In genomic region chr11:61950632-61951031, GRCm38 (mm10) we compare ENCODE assay signal across 9 mouse cellular contexts. TPM values are rescaled to one million over a fixed set of nuclear protein-coding genes. Genes with fewer than 3 reads are reported as not detected.
DNase-seq lines count a peak whose midpoint lies in the region; ATAC-seq and TF ChIP-seq lines count a peak whose summit lies in the region.
"Had no signal": no experiment of that assay in that cellular context is flagged by ENCODE, and none has a peak within 500 bp of the region (broad histone marks: within the 10 kb centered on the region; RNA-seq: fewer than 3 reads in every experiment).

No protein-coding gene starts in this region.

- H3K4me3 ChIP-seq in C2C12 (ENCODE audit: insufficient read depth, poor library complexity, severe bottlenecking) = no peak overlapping the region
- no peak overlapping the region for H3K4me3 ChIP-seq in liver, embryonic 14.5 days (ENCODE audit: insufficient read depth in 1 of 2, low read depth in 2 of 2, low read length in 2 of 2)
- H3K4me3 ChIP-seq: megakaryocyte, embryonic 14.5 days had no signal

- H3K9ac ChIP-seq in liver, embryonic 14.5 days (replicated peaks) = no peak overlapping the region

- no peak overlapping the region for H3ac ChIP-seq in C2C12 (ENCODE audit: control insufficient read depth, insufficient read length, low read depth)

- H3K4me1 ChIP-seq in liver, embryonic 14.5 days (replicated peaks; ENCODE audit: control insufficient read depth in 2 of 2, insufficient read depth in 2 of 2, low read length in 1 of 2) = peaks cover 5 to 8% of the 10 kb centered on the region in 2 experiments

- H3K79me3 ChIP-seq in C2C12 (ENCODE audit: low read depth) = no peaks in the 10 kb centered on the region

- 12% methylated on average over 10 of the region's 10 CpGs for WGBS in liver, embryonic 14.5 days (ENCODE audit: insufficient replicate concordance)

- H3K36me3 ChIP-seq in C2C12 (ENCODE audit: control insufficient read depth, insufficient read depth) = no peaks in the 10 kb centered on the region
- H3K36me3 ChIP-seq in liver, embryonic 14.5 days (replicated peaks; ENCODE audit: control insufficient read depth, insufficient read depth, low read depth) = no peaks in the 10 kb centered on the region

- intact Hi-C loops in gastrocnemius, postnatal 14 days (cut with DNase I; ENCODE audit: low total_unique reads) = loop anchor here (5.0 kb wide), 1 partner anchor 87 kb away; no protein-coding TSS in a partner anchor

- no peak overlapping the region for H3K4me2 ChIP-seq in liver, embryonic 14.5 days (ENCODE audit: low read depth)

- H3K9me3 ChIP-seq in liver, embryonic 14.5 days (ENCODE audit: control insufficient read depth, low read length) = no peaks in the 10 kb centered on the region
- H3K9me3 ChIP-seq: megakaryocyte, embryonic 14.5 days had no signal

- peak; percentile 93 for DNase-seq in NIH3T3 (ENCODE audit: low read depth)
- DNase-seq in cerebellum, adult 9-11 months = peak; percentile 82
- peak; percentile 74 for DNase-seq in gastrocnemius, postnatal 14 days
- DNase-seq in kidney, postnatal 36 days = peak; percentile 80 to 94
- peak in 2 of 3 experiments; percentile 62 to 66 for DNase-seq in liver, embryonic 14.5 days (ENCODE audit: low read depth in 3 of 3, low spot score in 3 of 3)
- DNase-seq in right cerebral cortex, adult 2 months (ENCODE audit: low spot score in 2 of 2) = peak; percentile 91 to 92
- DNase-seq in urinary bladder, postnatal 14 days (ENCODE audit: low spot score) = peak; percentile 87

- peak; percentile 93 for TF ChIP-seq CTCF in C2C12 (IDR thresholded peaks at IDR 0.05; ENCODE audit: control insufficient read depth, insufficient read depth, insufficient read length)
- peak; percentile 98 for TF ChIP-seq CTCF in liver, embryonic 14.5 days (IDR thresholded peaks at IDR 0.05; ENCODE audit: low read depth)

- peak; percentile 47; the same call in 1 of the 2 replicates for ATAC-seq in liver, embryonic 14.5 days (ENCODE audit: insufficient read depth)

- TF ChIP-seq EP300 in liver, embryonic 14.5 days (IDR thresholded peaks at IDR 0.05; ENCODE audit: low read depth) = no peak

- no peak overlapping the region for H3K27ac ChIP-seq in liver, embryonic 14.5 days

- H3K27me3 ChIP-seq in C2C12 (ENCODE audit: control insufficient read depth, insufficient read depth, insufficient read length) = no peaks in the 10 kb centered on the region
- no peaks in the 10 kb centered on the region for H3K27me3 ChIP-seq in liver, embryonic 14.5 days (ENCODE audit: control insufficient read depth, insufficient read depth, low read length)

- no peaks in the 10 kb centered on the region for H3K79me2 ChIP-seq in C2C12 (ENCODE audit: control insufficient read depth, insufficient read depth)

TF ChIP-seq in C2C12, 6 proteins besides CTCF, POLR2A, EP300 and RAD21:
- TF ChIP-seq MAX (IDR thresholded peaks at IDR 0.05) (peak; percentile 49), MYOD1 (IDR thresholded peaks at IDR 0.05; ENCODE audit: control insufficient read depth, insufficient read length, low read depth) (no peak), FOSL1 (IDR thresholded peaks at IDR 0.05; ENCODE audit: insufficient read depth, low read length, poor library complexity, severe bottlenecking) (peak; percentile 69), USF1 (IDR thresholded peaks at IDR 0.05; ENCODE audit: low read depth) (no peak), CEBPB (IDR thresholded peaks at IDR 0.05; ENCODE audit: low read depth) (peak; percentile 61), MYOG (IDR thresholded peaks at IDR 0.05; ENCODE audit: control insufficient read depth, extremely low read depth, insufficient read length) (no peak)

RNA-seq across cellular contexts. Expression of gene Specc1, which starts 5.9 kb away (rescaled TPM):
- 59.2 TPM for polyA plus RNA-seq in C2C12 (2012; fragmentation: generic; extraction: Trizol)
- 1 to 10 TPM; 5.0 to 5.4 TPM for total RNA-seq in gastrocnemius, postnatal 14 days (2021)
- polyA plus RNA-seq in liver, embryonic 14.5 days (2012; rRNA removed) = 23.5 and 26.2 TPM in 2 replicates
- polyA plus RNA-seq in liver, embryonic 14.5 days (2014; fragmentation: Nextera tagmentation; extraction: Ambion mirVana) = 40.5 and 43.5 TPM in 2 replicates

RNA-seq across cellular contexts. Expression of gene Akap10, which starts 20.6 kb away (rescaled TPM):
- polyA plus RNA-seq in C2C12 (2012; fragmentation: generic; extraction: Trizol) = 6.0 TPM
- 1 to 10 TPM; 8.0 to 9.5 TPM for total RNA-seq in gastrocnemius, postnatal 14 days (2021)
- polyA plus RNA-seq in liver, embryonic 14.5 days (2012; rRNA removed) = 5.4 and 6.5 TPM in 2 replicates
- polyA plus RNA-seq in liver, embryonic 14.5 days (2014; fragmentation: Nextera tagmentation; extraction: Ambion mirVana) = 5.7 and 6.3 TPM in 2 replicates
